Mouse (Mus musculus): Measurements from ENCODE around the gene H2al2a.

DNA sequence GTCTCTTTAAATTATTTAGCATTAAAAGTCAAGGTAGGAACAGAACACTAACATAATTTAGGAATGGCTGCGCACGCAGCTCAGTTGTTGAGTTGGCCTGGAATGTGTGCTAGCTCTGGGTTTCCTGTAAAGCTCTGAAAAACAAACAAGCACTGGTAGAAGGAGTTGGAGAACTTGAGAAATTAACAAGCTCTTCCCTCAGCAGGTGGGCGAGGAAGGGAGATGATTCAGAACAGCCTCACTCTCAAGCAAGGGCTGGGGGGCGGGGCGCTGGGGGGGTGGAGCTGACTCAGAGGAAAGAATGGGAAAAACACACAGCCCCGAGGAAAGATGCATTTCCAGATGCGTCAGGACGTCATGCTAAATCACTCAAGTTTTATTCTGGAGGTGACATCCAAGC is 8.4 kb upstream of the H2al2a start:
- no peak for TF ChIP-seq CTCF (conservative IDR thresholded peaks at IDR 0.05 in 1 of 2, IDR thresholded peaks at IDR 0.05 in 1 of 2; ENCODE audit: low read depth in 2 of 2, low read length in 2 of 2)
- no peak for TF ChIP-seq E2F4 (IDR thresholded peaks at IDR 0.05; ENCODE audit: insufficient replicate concordance, low read depth, low read length)
- no peak for TF ChIP-seq CHD2 (IDR thresholded peaks at IDR 0.05; ENCODE audit: low read length)
- no peak for TF ChIP-seq MAX (IDR thresholded peaks at IDR 0.05; ENCODE audit: low read length)
- TF ChIP-seq POLR2A (IDR thresholded peaks at IDR 0.05; ENCODE audit: low read depth, low read length) = no peak
- no peak for TF ChIP-seq EP300 (IDR thresholded peaks at IDR 0.05; ENCODE audit: low read length)
- no peak for TF ChIP-seq POLR2AphosphoS2 (IDR thresholded peaks at IDR 0.05; ENCODE audit: low read depth, low read length)
- no peak for TF ChIP-seq ETS1 (conservative IDR thresholded peaks at IDR 0.05; ENCODE audit: low read depth, low read length)
- TF ChIP-seq HCFC1 (IDR thresholded peaks at IDR 0.05; ENCODE audit: low read depth, low read length) = no peak
- TF ChIP-seq RCOR1 (conservative IDR thresholded peaks at IDR 0.05; ENCODE audit: low read depth, low read length) = no peak
- TF ChIP-seq USF1 (IDR thresholded peaks at IDR 0.05; ENCODE audit: low read depth, low read length) = no peak
- TF ChIP-seq NELFE (IDR thresholded peaks at IDR 0.05; ENCODE audit: low read depth, low read length) = no peak
- no peak for TF ChIP-seq GABPA (IDR thresholded peaks at IDR 0.05; ENCODE audit: insufficient replicate concordance, low read depth, low read length)
